Mouse (Mus musculus) MEL (cell line): ENCODE measurements around the gene Uprt. TPM values are rescaled to one million over a fixed set of nuclear protein-coding genes. Genes with fewer than 3 reads are reported as not detected.

Source experiments
- DNase-seq: peaks from one replicate; pipeline ENCODE4 v3.0.0; 2011; ENCODE audit warnings: low read depth, low spot score
- H3K27ac ChIP-seq: 2 replicates; pipeline ENCODE4 v1.5.1; 2012; ENCODE audit warnings: low read depth, mild to moderate bottlenecking, control low read depth, low read length, moderate library complexity; ENCODE audit not compliant: control insufficient read depth
- H3K27me3 ChIP-seq, 2 experiments: fragments of 150-350 bp in 1 of 2; sonication (generic) in 1 of 2; 2 replicates each; pipeline ENCODE4 v1.6.1; 2012; ENCODE audit warnings: low read length in 2 of 2, mild to moderate bottlenecking in 2 of 2, improper control_type of control experiment in 1 of 2, moderate library complexity in 1 of 2; ENCODE audit not compliant: insufficient read depth in 2 of 2, control insufficient read depth in 1 of 2
- H3K36me3 ChIP-seq, 2 experiments: 2 replicates each; pipeline ENCODE4 v1.6.1; 2012 to 2014; ENCODE audit warnings: low read length in 2 of 2, improper control_type of control experiment in 1 of 2, inconsistent platforms in 1 of 2, mild to moderate bottlenecking in 1 of 2; ENCODE audit not compliant: insufficient read depth in 2 of 2, control insufficient read depth in 1 of 2
- H3K4me1 ChIP-seq, 2 experiments: fragments of 150-350 bp in 1 of 2; sonication (generic) in 1 of 2; 2 replicates each; pipeline ENCODE4 v1.6.1; 2012; ENCODE audit warnings: low read length in 2 of 2, improper control_type of control experiment in 1 of 2, mild to moderate bottlenecking in 1 of 2; ENCODE audit not compliant: insufficient read depth in 2 of 2, control insufficient read depth in 1 of 2
- H3K4me3 ChIP-seq, 2 experiments: fragments of 150-350 bp in 1 of 2; sonication (generic) in 1 of 2; 2 replicates each; pipeline ENCODE4 v1.5.1; 2012; ENCODE audit warnings: low read depth in 2 of 2, low read length in 2 of 2, mild to moderate bottlenecking in 2 of 2, moderate library complexity in 2 of 2, control low read depth in 1 of 2, improper control_type of control experiment in 1 of 2; ENCODE audit not compliant: control insufficient read depth in 1 of 2, insufficient read depth in 1 of 2
- H3K79me2 ChIP-seq: 2 replicates; pipeline ENCODE4 v1.6.1; 2012; ENCODE audit warnings: mild to moderate bottlenecking, low read length, moderate library complexity; ENCODE audit not compliant: control insufficient read depth, poor library complexity, insufficient read depth
- H3K9ac ChIP-seq: 2 replicates; pipeline ENCODE4 v1.6.1; 2012; ENCODE audit warnings: low read depth, mild to moderate bottlenecking, control low read depth, low read length, moderate library complexity; ENCODE audit not compliant: control insufficient read depth, poor library complexity, severe bottlenecking
- H3K9me3 ChIP-seq: fragments of 150-350 bp; sonication (generic); replicated peaks from 2 replicates; pipeline ENCODE4 v1.6.1; 2012; ENCODE audit warnings: mild to moderate bottlenecking, low read length, improper control_type of control experiment, moderate library complexity; ENCODE audit not compliant: insufficient read depth
- CHD2 ChIP-seq: IDR thresholded peaks from 2 replicates; pipeline ENCODE4 v1.6.1; 2011; ENCODE audit warnings: low read length, improper control_type of control experiment
- ELF1 ChIP-seq: IDR thresholded peaks from 2 replicates; pipeline ENCODE4 v1.6.1; 2014; ENCODE audit warnings: low read depth, mild to moderate bottlenecking, inconsistent platforms, low read length, improper control_type of control experiment, moderate library complexity
- EP300 ChIP-seq, 2 experiments: IDR thresholded peaks; 2 replicates each; pipeline ENCODE4 v1.6.1; 2011; ENCODE audit warnings: improper control_type of control experiment in 2 of 2, low read length in 2 of 2, low read depth in 1 of 2, mild to moderate bottlenecking in 1 of 2
- GABPA ChIP-seq: IDR thresholded peaks from 2 replicates; pipeline ENCODE4 v1.6.1; 2012; ENCODE audit warnings: low read depth, mild to moderate bottlenecking, inconsistent platforms, low read length, improper control_type of control experiment, moderate library complexity
- GATA1 ChIP-seq: IDR thresholded peaks from 2 replicates; pipeline ENCODE4 v1.6.1; 2011; ENCODE audit warnings: low read depth, low read length, improper control_type of control experiment
- HCFC1 ChIP-seq: IDR thresholded peaks from 2 replicates; pipeline ENCODE4 v1.6.1; 2012; ENCODE audit warnings: low read depth, mild to moderate bottlenecking, inconsistent platforms, low read length, improper control_type of control experiment, moderate library complexity
- MAX ChIP-seq: IDR thresholded peaks from 2 replicates; pipeline ENCODE4 v1.6.1; 2011; ENCODE audit warnings: low read length, improper control_type of control experiment
- MAZ ChIP-seq: IDR thresholded peaks from 2 replicates; pipeline ENCODE4 v1.6.1; 2012; ENCODE audit warnings: low read depth, mild to moderate bottlenecking, inconsistent platforms, low read length, improper control_type of control experiment
- MXI1 ChIP-seq: IDR thresholded peaks from 2 replicates; pipeline ENCODE4 v1.6.1; 2011; ENCODE audit warnings: mild to moderate bottlenecking, low read depth, low read length, improper control_type of control experiment
- MYB ChIP-seq: IDR thresholded peaks from 2 replicates; pipeline ENCODE4 v1.6.1; 2011; ENCODE audit warnings: mild to moderate bottlenecking, low read depth, low read length, improper control_type of control experiment
- NELFE ChIP-seq: IDR thresholded peaks from 2 replicates; pipeline ENCODE4 v1.6.1; 2011; ENCODE audit warnings: low read depth, low read length, improper control_type of control experiment
- NRF1 ChIP-seq: IDR thresholded peaks from 2 replicates; pipeline ENCODE4 v1.6.1; 2014; ENCODE audit warnings: low read depth, mild to moderate bottlenecking, inconsistent platforms, low read length, improper control_type of control experiment, moderate library complexity; ENCODE audit not compliant: poor library complexity, insufficient read depth, severe bottlenecking
- POLR2AphosphoS2 ChIP-seq: IDR thresholded peaks from 2 replicates; pipeline ENCODE4 v1.6.1; 2011; ENCODE audit warnings: low read length, improper control_type of control experiment
- POLR2AphosphoS5 ChIP-seq: IDR thresholded peaks from 2 replicates; pipeline ENCODE4 v1.6.1; 2012; ENCODE audit warnings: low read depth, borderline replicate concordance, mild to moderate bottlenecking, inconsistent platforms, low read length, moderate library complexity, mixed read lengths
- RAD21 ChIP-seq: IDR thresholded peaks from 2 replicates; pipeline ENCODE4 v1.6.1; 2011; ENCODE audit warnings: mild to moderate bottlenecking, low read depth, low read length, improper control_type of control experiment
- RCOR1 ChIP-seq: IDR thresholded peaks from 2 replicates; pipeline ENCODE4 v1.6.1; 2012; ENCODE audit warnings: low read depth, mild to moderate bottlenecking, inconsistent platforms, low read length, improper control_type of control experiment
- SMC3 ChIP-seq: IDR thresholded peaks from 2 replicates; pipeline ENCODE4 v1.6.1; 2011; ENCODE audit warnings: low read depth, low read length, improper control_type of control experiment
- TAL1 ChIP-seq: IDR thresholded peaks from 2 replicates; pipeline ENCODE4 v1.6.1; 2012; ENCODE audit warnings: mild to moderate bottlenecking, inconsistent platforms, low read length, moderate library complexity, mixed read lengths
- UBTF ChIP-seq: IDR thresholded peaks from 2 replicates; pipeline ENCODE4 v1.6.1; 2012; ENCODE audit warnings: low read depth, mild to moderate bottlenecking, inconsistent platforms, low read length, improper control_type of control experiment, moderate library complexity, borderline replicate concordance; ENCODE audit not compliant: insufficient read depth
- USF1 ChIP-seq: IDR thresholded peaks from 2 replicates; pipeline ENCODE4 v1.6.1; 2014; ENCODE audit warnings: low read depth, mild to moderate bottlenecking, inconsistent platforms, low read length, improper control_type of control experiment, moderate library complexity
- USF2 ChIP-seq, 2 experiments: IDR thresholded peaks; 2 replicates each; pipeline ENCODE4 v1.6.1; 2011 to 2012; ENCODE audit warnings: improper control_type of control experiment in 2 of 2, low read length in 2 of 2, borderline replicate concordance in 1 of 2, inconsistent platforms in 1 of 2, low read depth in 1 of 2, mild to moderate bottlenecking in 1 of 2; ENCODE audit not compliant: insufficient read depth in 1 of 2
- ZC3H11A ChIP-seq: IDR thresholded peaks from 2 replicates; pipeline ENCODE4 v1.6.1; 2012; ENCODE audit warnings: low read depth, mild to moderate bottlenecking, inconsistent platforms, low read length, improper control_type of control experiment
- ZNF384 ChIP-seq: IDR thresholded peaks from 2 replicates; pipeline ENCODE4 v1.6.1; 2012; ENCODE audit warnings: low read depth, mild to moderate bottlenecking, inconsistent platforms, low read length, improper control_type of control experiment
- polyA plus RNA-seq, 2 experiments: library from polyadenylated mRNA; stranded (reverse) in 1 of 2; unstranded in 1 of 2; fragments of >175 nt in 1 of 2; fragments of >200 nt in 1 of 2; gene quantifications; 2 replicates each; pipeline versions ENCODE4 v1.2.1 to v1.2.4; 2012; ENCODE audit warnings: low replicate concordance in 2 of 2, low read depth in 1 of 2; ENCODE audit not compliant: insufficient read length in 2 of 2, insufficient read depth in 1 of 2, missing spikeins in 1 of 2
- total RNA-seq: library from RNA; depleted of rRNA; stranded (reverse); fragments of 300-350 nt; gene quantifications from 2 replicates; pipeline ENCODE4 v1.2.3, GENCODE M21; 2012

Gene Uprt
- total and polyA plus RNA-seq, 3 experiments, result 4.4 to 7.1 TPM; not detected in 1

DNA sequence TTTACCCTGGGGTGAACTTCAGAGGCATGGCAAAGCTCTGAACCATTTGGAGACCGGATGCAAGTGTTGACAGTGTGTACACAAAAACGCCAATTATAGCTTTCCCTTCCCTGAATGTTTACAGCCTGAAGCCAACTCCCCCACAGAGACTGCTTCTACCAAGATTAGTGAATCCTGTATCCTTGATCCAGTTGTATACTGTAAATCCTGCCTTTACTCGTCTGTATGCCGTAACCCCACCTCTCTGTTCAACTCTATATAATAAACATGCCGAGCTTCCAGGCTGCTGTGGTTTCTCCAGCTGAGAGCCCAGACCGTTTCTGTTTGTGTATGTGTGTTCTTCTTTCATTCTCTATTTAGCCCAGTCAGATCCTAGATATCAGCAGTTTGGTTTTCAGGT, 18.2 kb upstream of the Uprt start:
- no peak for DNase-seq
- Histone ChIP-seq H3K36me3 (no peaks in the 10 kb centered on the region), H3K27me3 (no peaks in the 10 kb centered on the region), H3K9ac (no peak overlapping the region), H3K4me1 (no peaks in the 10 kb centered on the region), H3K79me2 (no peaks in the 10 kb centered on the region), H3K4me3 (no peak overlapping the region), H3K9me3 (no peaks in the 10 kb centered on the region), H3K27ac (no peak overlapping the region)
- TF ChIP-seq ELF1 (no peak), GATA1 (no peak), USF2 (IDR thresholded peaks at IDR 0.05; ENCODE audit: borderline replicate concordance in 1 of 2, insufficient read depth in 1 of 2, low read depth in 1 of 2, low read length in 2 of 2) (no peak), TAL1 (no peak), SMC3 (no peak), ZNF384 (no peak)

DNA sequence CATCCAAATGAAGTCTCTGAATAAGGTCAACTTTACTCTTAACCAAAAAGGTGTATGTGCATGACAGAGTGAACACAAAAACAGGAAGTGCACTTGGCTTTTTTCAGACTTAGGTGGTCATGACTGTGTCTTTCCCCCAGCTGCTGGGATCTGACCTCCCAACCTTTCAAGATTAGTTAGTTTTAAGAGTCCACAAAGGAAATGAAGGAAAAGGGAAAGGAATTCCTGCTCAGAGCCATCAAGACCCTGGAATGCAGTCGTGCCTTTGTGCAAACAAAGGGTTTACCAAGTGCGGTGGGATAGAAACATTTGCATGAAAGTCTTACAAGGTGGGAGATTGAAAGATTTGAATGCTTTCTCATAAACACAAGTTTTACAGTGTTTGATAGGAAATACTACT, 4.6 kb upstream of the Uprt start:
- Histone ChIP-seq H3K9me3 (no peaks in the 10 kb centered on the region), H3K4me1 (no peaks in the 10 kb centered on the region)
- no peak for TF ChIP-seq UBTF
- TF ChIP-seq CHD2, result no peak
- no peak for TF ChIP-seq EP300 (IDR thresholded peaks at IDR 0.05; ENCODE audit: low read depth in 1 of 2, low read length in 2 of 2)
- TF ChIP-seq MYB, result no peak
- no peak for TF ChIP-seq USF1
- no peak for TF ChIP-seq MAX
- TF ChIP-seq ZC3H11A, result no peak
- TF ChIP-seq HCFC1, result no peak
- no peak for TF ChIP-seq RCOR1
- no peak for TF ChIP-seq MXI1
- TF ChIP-seq MAZ, result no peak
- TF ChIP-seq RAD21, result no peak
- TF ChIP-seq POLR2AphosphoS5, result no peak
- TF ChIP-seq NELFE, result no peak
- no peak for TF ChIP-seq NRF1
- TF ChIP-seq POLR2AphosphoS2, result no peak
- TF ChIP-seq GABPA, result no peak

More for the DNA sequence above, 4.6 kb upstream of the Uprt start:
- H3K79me2 ChIP-seq, result peaks cover under 1% of the 10 kb centered on the region; the same call in 1 of the 2 replicates
- no peak overlapping the region for H3K27ac ChIP-seq
- H3K9ac ChIP-seq, result no peak overlapping the region
- peak; percentile 34 for DNase-seq
- no peaks in the 10 kb centered on the region for H3K36me3 ChIP-seq
- no peak overlapping the region for H3K4me3 ChIP-seq
- H3K27me3 ChIP-seq, result no peaks in the 10 kb centered on the region
